Mouse (Mus musculus) C2C12 (cell line): Measurements from ENCODE around the gene Mtr.

Source experiments
- CEBPB ChIP-seq: IDR thresholded peaks from one replicate; pipeline ENCODE4 v1.6.1; 2011; ENCODE audit warnings: low read depth, mild to moderate bottlenecking, control low read depth, moderate library complexity
- CTCF ChIP-seq: IDR thresholded peaks from one replicate; pipeline ENCODE4 v1.5.1; 2011; ENCODE audit not compliant: control insufficient read depth, insufficient read depth, insufficient read length
- FOSL1 ChIP-seq: IDR thresholded peaks from one replicate; pipeline ENCODE4 v1.8.0; 2011; ENCODE audit warnings: mild to moderate bottlenecking, low read length; ENCODE audit not compliant: poor library complexity, insufficient read depth, severe bottlenecking
- MYOD1 ChIP-seq: IDR thresholded peaks from one replicate; pipeline ENCODE4 v1.6.1; 2011; ENCODE audit warnings: low read depth; ENCODE audit not compliant: control insufficient read depth, insufficient read length
- MYOG ChIP-seq: IDR thresholded peaks from one replicate; pipeline ENCODE4 v1.6.1; 2011; ENCODE audit not compliant: control insufficient read depth, insufficient read length; ENCODE audit errors: extremely low read depth
- USF1 ChIP-seq: IDR thresholded peaks from one replicate; pipeline ENCODE4 v1.6.1; 2011; ENCODE audit warnings: low read depth, mild to moderate bottlenecking, control low read depth, moderate library complexity

- TF ChIP-seq CTCF (no peak), USF1 (no peak), CEBPB (no peak), MYOD1 (no peak), FOSL1 (no peak), MYOG (no peak)
These were observed 62.8 kb downstream of the Mtr start for GRCm38 (mm10) chr13:12194942-12195662.
